Mouse (Mus musculus) limb, embryonic 10.5 days (tissue): Measurements from ENCODE around the gene Gm10447. TPM values are rescaled to one million over a fixed set of nuclear protein-coding genes. Genes with fewer than 3 reads are reported as not detected.

ENCODE experiments used
- DNase-seq: peaks from one replicate; pipeline ENCODE4 v3.0.0-alpha.2; 2017; ENCODE audit warnings: low spot score
- H3K27ac ChIP-seq: fragments of 300-500 bp; sonication (generic); 2 replicates; pipeline ENCODE4 v1.5.1; 2016; ENCODE audit warnings: mild to moderate bottlenecking
- H3K27me3 ChIP-seq: fragments of 300-500 bp; sonication (generic); 2 replicates; pipeline ENCODE4 v1.6.1; 2016; ENCODE audit warnings: low read depth, mild to moderate bottlenecking; ENCODE audit not compliant: poor library complexity, severe bottlenecking
- H3K36me3 ChIP-seq: fragments of 300-500 bp; sonication (generic); 2 replicates; pipeline ENCODE4 v1.6.1; 2016; ENCODE audit warnings: mild to moderate bottlenecking, moderate library complexity
- H3K4me1 ChIP-seq: fragments of 300-500 bp; sonication (generic); 2 replicates; pipeline ENCODE4 v1.6.1; 2016
- H3K4me3 ChIP-seq: fragments of 300-500 bp; sonication (generic); 2 replicates; pipeline ENCODE4 v1.5.1; 2016; ENCODE audit warnings: mild to moderate bottlenecking, moderate library complexity
- H3K9me3 ChIP-seq: fragments of 300-500 bp; sonication (generic); replicated peaks from 2 replicates; pipeline ENCODE4 v1.6.1; 2016; ENCODE audit warnings: mild to moderate bottlenecking
- WGBS: fragments of 180-500 bp; shearing (Covaris S2); methylation state at CpG from one replicate; pipeline ENCODE4 v1.1.7; 2016; 5-methylcytosine and 5-hydroxymethylcytosine counted together
- polyA plus RNA-seq: library from polyadenylated mRNA; unstranded; fragments of >200 nt; fragmentation: Nextera tagmentation; extraction: Ambion mirVana; gene quantifications from 2 replicates; pipeline ENCODE4 v1.2.1, GENCODE M21; 2016

Gene Gm10447
- polyA plus RNA-seq, 1 experiment from 2014 or later, result 0.14 TPM

DNA sequence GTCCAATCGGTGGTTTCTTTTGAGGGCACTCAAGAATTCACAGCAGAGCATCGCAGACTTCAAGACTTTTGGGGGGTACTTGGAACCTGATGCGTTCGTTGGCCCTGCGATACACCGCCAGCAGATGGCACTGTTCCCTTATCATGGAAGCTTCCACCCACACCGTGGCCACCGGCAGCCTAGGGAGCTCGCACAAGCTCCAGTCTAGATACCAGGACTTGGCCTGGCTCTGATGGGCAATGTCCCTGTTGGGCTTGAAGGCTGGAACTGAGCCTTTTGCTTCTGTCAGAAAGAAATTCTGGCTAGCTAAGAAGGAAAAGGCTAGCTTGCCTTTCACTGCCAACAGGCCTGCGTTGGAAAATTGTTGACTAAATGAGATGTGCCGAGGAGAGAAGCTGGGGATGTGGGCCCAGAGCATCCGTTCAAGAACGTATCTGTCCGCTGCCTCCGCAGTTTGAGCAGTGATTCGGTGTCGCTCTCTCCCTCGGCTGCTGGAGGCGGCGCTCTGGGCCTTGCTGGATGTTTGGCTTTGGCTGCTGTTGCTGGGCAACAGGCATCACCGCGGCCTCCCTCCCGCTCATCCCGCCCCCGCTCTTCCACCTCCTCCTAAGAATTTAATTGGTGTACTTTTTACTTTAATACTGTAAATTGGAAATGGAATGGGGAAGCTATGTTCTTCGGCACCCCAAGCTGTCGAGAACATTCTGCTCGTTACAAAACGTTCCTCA is 13.2 kb upstream of the Gm10447 start, which contains the start of gene Gm9837:
Gene Gm9837, minus strand, starts transcription at position 512 of the 728 bp plus-strand sequence.
- WGBS, result 5% methylated on average over 29 of the region's 29 CpGs
- Histone ChIP-seq H3K27ac (peak within 1 kb of the TSS; percentile 36; the same call in 1 of the 2 replicates), H3K4me1 (peaks cover 30% of the 10 kb centered on the region), H3K27me3 (peaks cover 97% of the 10 kb centered on the region), H3K36me3 (0 out of 2 replicates have a peak, but pooled peaks cover 2% of the 10 kb centered on the region), H3K4me3 (peak within 1 kb of the TSS; percentile 38), H3K9me3 (no peaks in the 10 kb centered on the region)
- DNase-seq, result peak; percentile 94

DNA sequence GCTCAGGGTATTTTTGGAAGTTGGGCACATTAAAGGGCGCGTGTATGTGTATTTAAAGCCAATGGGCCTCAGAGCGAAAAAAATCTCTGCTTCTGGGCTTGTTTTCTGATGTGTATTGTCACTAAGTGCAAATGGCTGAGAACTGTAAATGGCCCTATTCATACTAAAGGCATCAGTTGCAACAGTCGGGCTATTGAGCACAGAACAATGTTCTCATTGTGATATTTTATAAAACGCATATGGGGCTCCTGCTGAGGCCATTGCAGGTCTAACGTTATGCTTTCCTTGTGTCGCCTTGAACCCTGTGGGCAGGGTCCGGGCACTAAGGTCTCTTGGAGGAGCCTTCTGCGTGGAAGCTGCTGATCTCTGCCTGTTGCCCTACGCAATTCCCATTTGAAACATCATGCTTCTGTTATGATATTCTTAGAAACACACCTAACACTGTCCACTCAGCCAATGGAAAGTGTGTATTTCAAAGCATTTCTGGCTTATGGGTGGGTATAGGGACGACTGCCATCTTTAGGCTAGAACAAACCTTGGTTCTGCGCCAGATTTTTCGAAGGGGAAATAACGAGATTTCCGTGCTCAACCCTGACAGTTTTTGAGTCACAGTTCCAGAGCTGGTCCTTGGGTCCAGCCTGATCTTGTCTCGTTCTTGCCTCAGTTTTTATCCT is 12.5 kb upstream of the Gm10447 start:
- H3K36me3 ChIP-seq, result 0 out of 2 replicates have a peak, but pooled peaks cover 2% of the 10 kb centered on the region
- peak overlapping the region; percentile 36; the same call in 1 of the 2 replicates for H3K27ac ChIP-seq
- H3K4me3 ChIP-seq, result peak overlapping the region; percentile 38; the same call in 1 of the 2 replicates
- no peaks in the 10 kb centered on the region for H3K9me3 ChIP-seq
- peaks cover 30% of the 10 kb centered on the region for H3K4me1 ChIP-seq
- 48% methylated on average over 16 of the region's 16 CpGs for WGBS
- H3K27me3 ChIP-seq, result peaks cover 97% of the 10 kb centered on the region
- DNase-seq, result no peak

DNA sequence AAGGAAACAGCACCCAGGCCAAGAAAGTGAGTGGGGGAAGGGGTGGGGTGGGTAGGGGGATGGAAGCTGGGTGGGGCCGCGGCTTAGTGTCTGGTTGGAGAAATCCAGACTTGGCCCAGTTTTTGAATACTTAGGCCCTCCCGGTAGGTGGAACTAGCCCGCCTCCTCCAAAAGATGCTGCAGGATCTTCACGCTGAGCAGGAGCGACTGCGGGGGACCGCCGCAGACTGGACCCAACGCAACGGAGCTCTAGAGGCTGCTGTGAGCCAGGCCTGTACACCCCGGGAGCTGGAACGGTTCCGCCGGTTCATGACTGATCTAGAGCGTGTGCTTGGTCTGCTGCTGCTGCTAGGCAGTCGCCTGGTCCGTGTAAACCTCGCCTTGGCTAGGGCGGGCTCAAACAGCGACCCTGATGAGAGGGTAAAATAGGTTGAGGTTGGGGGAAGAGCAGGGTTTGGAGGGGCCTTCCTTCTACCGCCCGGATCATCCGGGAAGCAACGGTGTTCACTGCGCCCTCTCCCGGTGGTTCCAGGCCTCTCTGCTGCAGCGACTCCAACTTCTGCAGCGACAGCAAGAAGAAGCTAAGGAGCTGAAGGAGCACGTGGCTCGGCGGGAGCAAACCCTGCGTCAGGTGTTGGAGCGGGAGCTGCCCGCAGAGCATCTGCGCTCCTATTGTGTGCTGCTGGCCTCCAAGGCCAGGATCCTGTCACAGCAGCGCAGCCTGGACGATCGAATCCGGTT is 9.5 kb upstream of the Gm10447 start:
- Histone ChIP-seq H3K27ac (peak overlapping the region; percentile 54), H3K4me1 (peaks cover 41% of the 10 kb centered on the region), H3K4me3 (peak overlapping the region; percentile 42), H3K27me3 (peaks cover 98% of the 10 kb centered on the region), H3K36me3 (0 out of 2 replicates have a peak, but pooled peaks cover 2% of the 10 kb centered on the region), H3K9me3 (no peaks in the 10 kb centered on the region)
- 6% methylated on average over 40 of the region's 40 CpGs for WGBS
- DNase-seq, result peak; percentile 88

DNA sequence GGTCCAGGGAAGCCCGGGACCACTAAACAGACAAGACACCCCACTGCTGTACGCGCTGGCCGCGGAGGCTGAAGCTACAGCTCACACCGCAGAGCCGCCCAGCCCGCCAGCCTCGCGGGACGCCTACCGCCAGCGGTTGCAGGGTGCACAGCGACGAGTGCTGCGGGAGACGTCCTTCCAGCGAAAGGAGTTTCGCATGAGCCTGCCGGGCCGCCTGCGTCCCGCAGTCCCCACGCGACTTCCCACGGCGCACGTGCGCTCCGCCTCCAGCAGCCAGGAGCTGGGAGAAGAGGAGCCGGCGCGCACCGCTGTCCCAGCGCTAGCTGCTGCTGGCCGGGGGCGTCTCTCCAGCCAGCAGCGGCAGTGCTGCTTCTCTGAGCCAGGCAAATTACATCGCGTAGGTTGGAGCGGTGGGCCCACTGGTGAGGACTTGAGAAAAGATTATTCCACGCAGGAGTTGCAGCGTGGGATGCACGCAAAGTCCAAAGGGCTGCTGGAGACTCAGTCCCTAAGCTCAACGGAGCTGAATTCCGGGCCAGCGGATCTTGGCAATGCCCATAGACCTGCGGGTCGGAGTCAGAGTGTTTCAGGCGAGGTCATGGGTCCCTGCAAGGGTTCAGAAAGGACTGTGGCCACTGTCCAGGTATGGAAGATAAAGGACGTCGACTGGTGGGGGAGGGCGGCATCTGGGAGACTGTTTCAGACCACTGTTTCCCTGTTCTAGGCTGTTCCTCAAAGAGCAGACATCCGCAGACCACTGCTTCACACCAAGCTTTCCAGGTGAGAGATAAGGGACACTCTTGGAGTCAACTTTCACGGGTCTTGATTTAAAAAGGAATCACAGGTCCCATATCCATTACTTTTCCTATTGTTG is 6.9 kb upstream of the Gm10447 start:
- Histone ChIP-seq H3K4me1 (peaks cover 23% of the 10 kb centered on the region), H3K27me3 (peaks cover 97% of the 10 kb centered on the region), H3K4me3 (peak overlapping the region; percentile 55), H3K36me3 (0 out of 2 replicates have a peak, but pooled peaks cover 2% of the 10 kb centered on the region), H3K9me3 (no peaks in the 10 kb centered on the region), H3K27ac (peak overlapping the region; percentile 19; the same call in 1 of the 2 replicates)
- DNase-seq, result peak; percentile 74
- 5% methylated on average over 55 of the region's 55 CpGs for WGBS

DNA sequence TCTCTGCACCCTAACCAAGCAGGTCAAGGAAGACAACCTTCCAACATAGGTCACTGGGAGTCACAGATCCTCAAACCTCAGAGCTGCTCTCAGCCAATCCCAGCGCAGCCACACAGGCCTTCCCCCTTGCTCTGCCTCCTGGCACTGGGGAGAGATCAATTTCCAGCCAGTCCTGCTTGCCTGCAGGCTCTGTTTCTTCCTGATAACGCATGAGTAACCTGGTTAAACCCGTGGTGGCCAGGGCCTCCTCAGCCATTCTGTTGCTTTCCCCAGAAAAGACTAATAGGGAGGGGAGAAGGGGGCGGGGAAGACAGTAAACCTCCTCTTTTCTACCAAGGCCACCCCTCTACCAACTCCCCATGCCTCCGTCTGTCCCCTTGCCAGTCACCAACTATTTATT is 4.8 kb upstream of the Gm10447 start:
- DNase-seq, result no peak
- Histone ChIP-seq H3K27me3 (peaks cover 97% of the 10 kb centered on the region), H3K36me3 (0 out of 2 replicates have a peak, but pooled peaks cover 2% of the 10 kb centered on the region), H3K27ac (no peak overlapping the region), H3K9me3 (no peaks in the 10 kb centered on the region), H3K4me1 (peaks cover 28% of the 10 kb centered on the region), H3K4me3 (no peak overlapping the region)
- 28% methylated on average over 5 of the region's 5 CpGs for WGBS

DNA sequence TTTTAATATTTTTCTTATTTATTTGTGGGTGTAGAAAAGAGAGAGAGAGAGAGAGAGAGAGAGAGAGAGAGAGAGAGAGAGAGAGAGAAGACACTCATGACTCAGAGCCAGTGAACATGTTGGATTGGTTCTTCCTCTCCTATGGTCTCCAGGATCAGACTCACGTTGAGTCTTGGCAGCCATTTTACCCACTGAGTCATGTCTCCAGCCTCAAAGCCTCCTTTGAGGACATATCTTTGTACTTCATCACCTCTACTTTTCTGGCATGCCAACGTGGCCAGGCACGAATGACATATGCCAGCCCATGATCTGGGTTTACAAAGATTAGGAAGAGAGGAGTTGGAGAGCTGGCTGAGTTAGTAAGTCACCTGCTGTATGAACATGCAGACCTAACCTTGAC is 3.3 kb upstream of the Gm10447 start:
- peaks cover 90% of the 10 kb centered on the region for H3K27me3 ChIP-seq

DNA sequence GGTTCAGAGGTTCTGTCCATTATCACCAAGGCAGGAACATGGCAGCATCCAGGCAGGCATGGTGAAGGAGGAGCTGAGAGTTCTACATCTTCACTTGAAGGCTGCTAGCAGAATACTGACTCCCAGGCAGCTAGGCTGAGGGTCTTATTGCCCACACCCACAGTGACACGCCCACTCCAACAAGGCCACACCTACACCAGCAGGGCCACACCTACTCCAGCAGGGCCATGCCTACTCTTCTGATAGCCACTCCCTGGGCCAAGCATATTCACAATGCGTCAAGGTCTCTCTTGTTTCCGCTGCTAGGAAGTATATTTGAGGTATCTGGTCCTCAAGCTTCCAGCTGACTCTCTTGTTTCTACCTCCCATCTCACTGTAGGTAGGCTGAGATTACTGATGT is 2.1 kb upstream of the Gm10447 start:
- Histone ChIP-seq H3K36me3 (no peaks in the 10 kb centered on the region), H3K4me1 (peaks cover 23% of the 10 kb centered on the region), H3K27ac (no peak overlapping the region), H3K4me3 (no peak overlapping the region), H3K27me3 (peaks cover 83% of the 10 kb centered on the region), H3K9me3 (no peaks in the 10 kb centered on the region)
- DNase-seq, result no peak
- WGBS, result 68% methylated on average over 3 of the region's 3 CpGs

More for the DNA sequence above, 3.3 kb upstream of the Gm10447 start:
- Histone ChIP-seq H3K4me3 (no peak overlapping the region), H3K36me3 (0 out of 2 replicates have a peak, but pooled peaks cover under 1% of the 10 kb centered on the region), H3K27ac (no peak overlapping the region), H3K4me1 (peaks cover 25% of the 10 kb centered on the region), H3K9me3 (no peaks in the 10 kb centered on the region)
- DNase-seq, result no peak
- 83% methylated on average over 3 of the region's 3 CpGs for WGBS

DNA sequence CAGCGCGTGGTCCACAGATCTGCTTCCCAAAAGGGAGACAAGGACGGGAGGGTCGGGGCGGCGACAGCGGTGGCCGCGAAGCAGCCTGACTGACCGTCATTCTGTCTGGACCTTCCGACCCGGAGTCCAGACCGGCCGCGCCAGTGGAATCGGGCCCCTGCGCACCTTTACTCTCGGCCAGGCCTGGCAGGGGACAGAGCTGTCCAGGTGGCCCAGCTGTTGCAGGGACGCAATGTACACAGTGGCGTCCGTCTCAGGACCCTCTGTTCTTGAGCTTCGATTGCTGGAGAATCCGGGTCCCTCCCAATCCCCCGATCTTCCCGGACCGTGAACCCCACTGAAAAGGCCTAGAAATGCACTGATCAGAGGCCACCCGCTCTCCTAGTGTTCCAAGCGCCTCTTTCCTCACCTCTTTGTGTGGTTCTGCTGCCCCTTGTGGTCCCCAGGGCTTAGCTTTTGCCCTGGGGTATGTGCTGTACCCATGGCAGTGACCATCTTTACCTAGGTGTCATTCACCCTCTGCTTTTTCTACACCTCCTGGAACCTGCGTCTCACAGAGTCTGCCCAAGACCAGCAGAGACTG is 553 bp upstream of the Gm10447 start:
- peak overlapping the region; percentile 84 for H3K27ac ChIP-seq
- 3% methylated on average over 29 of the region's 29 CpGs for WGBS
- H3K36me3 ChIP-seq, result no peaks in the 10 kb centered on the region
- no peaks in the 10 kb centered on the region for H3K9me3 ChIP-seq
- no peak for DNase-seq
- peaks cover 13% of the 10 kb centered on the region for H3K4me1 ChIP-seq
- peaks cover 68% of the 10 kb centered on the region for H3K27me3 ChIP-seq
- H3K4me3 ChIP-seq, result peak overlapping the region; percentile 65

DNA sequence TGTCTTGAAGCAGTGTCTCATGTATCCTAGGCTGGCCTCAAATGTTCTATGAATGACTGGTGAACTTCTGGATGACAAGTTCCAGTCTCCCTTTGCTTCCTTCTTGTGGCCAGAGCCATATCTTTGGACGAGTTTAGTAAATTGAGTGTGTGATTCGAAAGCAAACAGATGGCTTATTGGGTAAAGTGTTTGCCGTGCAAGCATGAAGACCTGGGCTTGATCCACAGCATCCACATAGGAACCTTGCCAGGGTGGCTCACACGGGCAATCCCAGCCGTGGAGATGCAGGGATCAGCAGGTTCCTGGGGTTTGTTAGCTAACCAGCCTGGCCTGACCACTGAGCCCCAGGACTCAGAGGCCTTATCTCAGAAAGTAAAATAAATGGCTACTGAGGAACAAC is 3.9 kb downstream of the Gm10447 start:
- WGBS, result 86% methylated on average over 5 of the region's 5 CpGs
- peaks cover 17% of the 10 kb centered on the region for H3K4me1 ChIP-seq
- H3K36me3 ChIP-seq, result no peaks in the 10 kb centered on the region
- H3K4me3 ChIP-seq, result no peak overlapping the region
- no peak for DNase-seq
- no peaks in the 10 kb centered on the region for H3K9me3 ChIP-seq
- peaks cover 24% of the 10 kb centered on the region for H3K27me3 ChIP-seq
- no peak overlapping the region for H3K27ac ChIP-seq

DNA sequence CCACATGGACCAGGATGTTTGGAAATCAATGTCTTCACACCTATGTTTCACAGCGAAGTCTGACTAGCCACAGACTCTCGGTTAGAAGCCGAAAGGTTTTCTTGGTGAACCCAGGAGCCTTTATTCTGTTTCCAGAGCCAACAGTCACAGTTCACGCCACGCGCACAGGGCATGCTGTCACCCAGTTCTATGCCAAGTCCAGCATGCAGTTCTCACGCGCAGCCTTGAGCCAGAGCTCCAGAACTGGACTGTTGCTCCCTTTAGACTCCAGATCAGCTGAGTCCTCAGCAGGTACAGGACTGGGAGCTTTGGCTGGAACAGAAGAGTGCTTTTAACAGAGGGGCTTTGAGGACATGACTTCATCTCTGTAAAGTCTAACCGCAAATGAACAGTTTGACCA is 4.5 kb downstream of the Gm10447 start:
- WGBS, result 96% methylated on average over 9 of the region's 9 CpGs
- Histone ChIP-seq H3K4me1 (peaks cover 15% of the 10 kb centered on the region), H3K27ac (no peak overlapping the region), H3K4me3 (no peak overlapping the region), H3K36me3 (no peaks in the 10 kb centered on the region), H3K27me3 (peaks cover 18% of the 10 kb centered on the region), H3K9me3 (no peaks in the 10 kb centered on the region)
- no peak for DNase-seq

DNA sequence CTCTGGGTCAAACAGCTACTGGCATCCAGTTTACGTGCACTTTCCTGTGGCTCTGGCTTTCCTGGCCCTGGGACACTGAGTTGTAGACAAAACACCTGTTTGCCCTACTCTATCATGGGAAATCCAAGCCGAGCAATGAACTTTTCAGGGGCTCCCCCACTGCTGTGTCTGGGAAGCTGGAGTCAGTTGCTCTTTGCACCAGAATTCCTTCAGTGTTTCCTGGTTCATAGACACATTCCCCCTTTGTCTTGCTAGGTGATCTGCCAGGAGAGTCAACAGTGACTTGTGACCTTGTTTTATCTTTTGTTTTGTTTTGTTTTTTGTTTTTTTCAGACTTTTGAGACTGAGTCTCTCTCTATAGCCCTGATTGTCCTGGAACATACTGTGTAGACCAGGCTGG is 5.5 kb downstream of the Gm10447 start:
- H3K4me3 ChIP-seq, result no peak overlapping the region
- no peaks in the 10 kb centered on the region for H3K9me3 ChIP-seq
- 74% methylated on average over 2 of the region's 2 CpGs for WGBS
- peaks cover 5% of the 10 kb centered on the region; the same call in 1 of the 2 replicates for H3K4me1 ChIP-seq
- H3K36me3 ChIP-seq, result no peaks in the 10 kb centered on the region
- DNase-seq, result no peak
- peaks cover 13% of the 10 kb centered on the region for H3K27me3 ChIP-seq
- no peak overlapping the region for H3K27ac ChIP-seq
